Mouse (Mus musculus) right cerebral cortex, adult 18-20 months (tissue): Measurements from ENCODE around the gene Olfr393.

ENCODE experiments used
- DNase-seq: peaks from one replicate; pipeline ENCODE4 v3.0.0; 2022; ENCODE audit warnings: mixed read lengths

Gene Olfr393

DNA sequence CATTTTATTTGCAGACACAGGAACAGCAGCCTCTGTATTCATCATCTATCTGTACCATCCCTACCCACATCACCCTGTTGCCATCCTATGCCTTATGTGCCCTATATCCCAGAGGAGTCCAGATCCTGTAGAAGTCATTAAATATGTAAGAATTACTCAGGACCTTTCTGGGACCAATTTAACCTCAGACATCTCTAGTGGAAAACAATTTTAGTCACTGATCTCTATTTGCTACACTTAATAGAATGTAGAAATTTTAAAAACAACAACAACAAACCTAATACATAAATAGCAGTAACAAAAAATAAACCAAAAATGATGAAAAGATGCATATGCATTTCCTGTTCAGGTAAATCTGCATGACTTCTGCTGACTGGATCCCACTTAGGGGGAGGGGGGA is at the start of gene Olfr393:
Gene Olfr393, minus strand, starts transcription at position 101 of the 400 bp plus-strand sequence.
- DNase-seq: no peak

DNA sequence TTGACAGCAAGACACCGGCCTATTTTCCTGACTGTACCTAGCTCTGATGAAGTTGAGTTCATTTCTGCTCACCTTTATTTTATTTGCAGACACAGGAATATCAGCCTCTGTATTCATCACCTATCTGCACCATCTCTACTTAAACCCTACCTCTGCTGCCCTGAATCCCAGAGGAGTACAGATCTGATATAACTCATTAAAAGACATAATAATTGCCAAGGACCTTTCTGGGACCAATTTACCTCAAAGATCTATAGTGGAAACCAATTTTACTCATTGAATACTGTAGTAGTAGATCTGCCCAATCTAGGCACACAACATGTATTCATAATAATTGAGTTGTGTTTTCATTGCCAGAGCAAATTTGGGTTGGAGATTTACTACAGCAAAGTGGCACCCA is 39.4 kb upstream of the Olfr393 start, which contains the start of gene Olfr394:
Gene Olfr394, minus strand, starts transcription at position 101 of the 400 bp plus-strand sequence.
- no peak for DNase-seq

DNA sequence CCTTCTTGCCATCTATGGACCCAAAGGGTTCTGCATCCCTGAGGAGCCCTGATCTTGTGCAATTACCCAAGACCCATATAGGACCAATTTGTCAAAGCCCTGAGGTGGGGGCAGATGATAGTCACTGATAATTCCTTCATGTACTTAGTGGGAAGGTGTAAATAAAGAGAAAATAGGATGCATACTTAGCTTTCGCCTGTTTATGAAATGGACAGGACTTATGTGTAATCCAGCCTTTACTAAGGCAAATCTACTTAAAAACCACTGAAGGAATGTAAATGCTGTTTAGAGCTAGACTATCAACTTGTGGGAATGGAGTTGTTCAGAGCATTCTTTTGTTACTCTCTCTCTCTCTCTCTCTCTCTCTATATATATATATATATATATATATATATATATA is 34.3 kb downstream of the Olfr393 start, which contains the start of gene Olfr392:
Gene Olfr392, minus strand, starts transcription at position 101 of the 400 bp plus-strand sequence.
- DNase-seq: no peak

DNA sequence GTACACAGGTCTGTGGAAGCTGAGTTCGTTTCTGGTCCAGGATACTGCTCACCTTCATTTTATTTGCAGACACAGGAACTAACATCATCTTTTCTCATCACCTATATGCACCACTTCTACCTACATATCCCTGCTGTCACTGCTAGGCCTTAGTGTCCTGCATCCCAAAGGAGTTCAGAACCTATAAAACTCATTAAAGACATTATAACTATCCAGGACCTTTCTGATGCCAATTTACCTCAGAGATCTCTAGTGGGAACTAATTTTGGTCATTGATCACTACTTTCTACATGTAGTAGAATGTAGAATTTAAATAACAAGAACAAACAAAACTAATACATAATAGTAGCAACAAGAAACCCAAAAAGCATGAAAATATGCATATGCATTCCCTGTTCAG is 48.3 kb downstream of the Olfr393 start, which contains the start of gene Olfr391-ps:
Gene Olfr391-ps, minus strand, starts transcription at position 101 of the 400 bp plus-strand sequence.
- DNase-seq: no peak
